Mouse (Mus musculus): ENCODE data around the gene Parp2. TPM values are rescaled to one million over a fixed set of nuclear protein-coding genes. Genes with fewer than 3 reads are reported as not detected.
"Not testable (repeated sequence)": the region's sequence is repeated elsewhere in the genome, so short reads cannot be mapped to it uniquely, and the experiment has no call there.

The Parp2 gene
- polyA plus RNA-seq, 3 experiments from 2014 or later = 75.1 to 115 (median 101) TPM

- no peak for ATAC-seq
These were observed 22.2 kb downstream of the Parp2 start for GRCm38 (mm10) chr14:50829878-50830277.

GRCm38 (mm10) chr14:50833964-50834363 lies 26.3 kb downstream of the Parp2 start:
- no peak for ATAC-seq

- no peak for ATAC-seq
These were observed 26.8 kb downstream of the Parp2 start for GRCm38 (mm10) chr14:50834435-50834834.

- ATAC-seq = no peak
These were observed 29.6 kb downstream of the Parp2 start for GRCm38 (mm10) chr14:50837236-50837635.

GRCm38 (mm10) chr14:50855788-50856187 lies 48.1 kb downstream of the Parp2 start:
- ATAC-seq = no peak

GRCm38 (mm10) chr14:50862641-50863040 lies 55.0 kb downstream of the Parp2 start:
- no peak for ATAC-seq

GRCm38 (mm10) chr14:50865005-50865404 lies 57.4 kb downstream of the Parp2 start:
- ATAC-seq = not testable (repeated sequence)

- ATAC-seq = no peak
These were observed 59.3 kb downstream of the Parp2 start for GRCm38 (mm10) chr14:50866966-50867365.

- ATAC-seq = no peak
These were observed 60.6 kb downstream of the Parp2 start for GRCm38 (mm10) chr14:50868211-50868610.

GRCm38 (mm10) chr14:50868656-50869055 lies 61.0 kb downstream of the Parp2 start:
- no peak for ATAC-seq

- ATAC-seq = peak; percentile 84
These were observed 62.5 kb downstream of the Parp2 start, which contains the start of gene Tep1 for GRCm38 (mm10) chr14:50869889-50870804. Gene Tep1, minus strand, starts transcription at chr14:50870560.

- ATAC-seq = no peak
These were observed 63.1 kb downstream of the Parp2 start for GRCm38 (mm10) chr14:50870805-50871143.

Other genes starting within 250 kb of the Parp2 start
- not detected for gene Olfr744, start 193.0 kb upstream of the Parp2 start, polyA plus RNA-seq (2017; shearing (Covaris generic))
- gene Olfr745, start 168.5 kb upstream of the Parp2 start, polyA plus RNA-seq (2017; shearing (Covaris generic)) = not detected
- not detected for gene Olfr746, start 160.8 kb upstream of the Parp2 start, polyA plus RNA-seq (2017; shearing (Covaris generic))
- gene Olfr747, start 114.6 kb upstream of the Parp2 start, polyA plus RNA-seq (2017; shearing (Covaris generic)) = not detected
- gene Olfr748, start 100.5 kb upstream of the Parp2 start, polyA plus RNA-seq (2017; shearing (Covaris generic)) = under 1 TPM in 1 of 3 experiments, not detected in 2; 0.15 TPM
- gene Olfr749, start 62.7 kb upstream of the Parp2 start, polyA plus RNA-seq (2017; shearing (Covaris generic)) = not detected
- gene Ttc5, start 22.3 kb upstream of the Parp2 start, polyA plus RNA-seq (2017; shearing (Covaris generic)) = 100 to 1,000 TPM in 2 of 3 experiments, 10 to 100 TPM in 1; 98.6 to 131 (median 123) TPM
- not detected for gene Ccnb1ip1, start 109 bp upstream of the Parp2 start, polyA plus RNA-seq (2017; shearing (Covaris generic))
- gene Tep1, start 62.7 kb downstream of the Parp2 start, polyA plus RNA-seq (2017; shearing (Covaris generic)) = 10 to 100 TPM; 16.0 to 28.0 (median 19.8) TPM
- under 1 TPM in 2 of 3 experiments, not detected in 1; 0.09 to 0.13 TPM for gene Klhl33, start 89.7 kb downstream of the Parp2 start, polyA plus RNA-seq (2017; shearing (Covaris generic))
- gene Osgep, start 117.1 kb downstream of the Parp2 start, polyA plus RNA-seq (2017; shearing (Covaris generic)) = 10 to 100 TPM; 68.7 to 77.3 (median 74.3) TPM
- gene Apex1, start 117.1 kb downstream of the Parp2 start, polyA plus RNA-seq (2017; shearing (Covaris generic)) = 100 to 1,000 TPM in 1 of 3 experiments, 10 to 100 TPM in 2; 54.2 to 100 (median 91.0) TPM
- 1 to 10 TPM; 4.4 to 6.6 (median 4.8) TPM for gene Pip4p1, start 123.0 kb downstream of the Parp2 start, polyA plus RNA-seq (2017; shearing (Covaris generic))
- 10 to 100 TPM; 64.4 to 88.0 (median 67.9) TPM for gene Pnp, start 123.2 kb downstream of the Parp2 start, polyA plus RNA-seq (2017; shearing (Covaris generic))
- gene Gm49342, start 136.7 kb downstream of the Parp2 start, polyA plus RNA-seq (2017; shearing (Covaris generic)) = 1 to 10 TPM in 2 of 3 experiments, not detected in 1; 5.9 to 7.5 TPM
- 1 to 10 TPM in 2 of 3 experiments, under 1 TPM in 1; 0.92 to 2.8 (median 1.5) TPM for gene Pnp2, start 148.2 kb downstream of the Parp2 start, polyA plus RNA-seq (2017; shearing (Covaris generic))
- gene Rnase10, start 199.9 kb downstream of the Parp2 start, polyA plus RNA-seq (2017; shearing (Covaris generic)) = not detected
- not detected for gene Rnase9, start 234.0 kb downstream of the Parp2 start, polyA plus RNA-seq (2017; shearing (Covaris generic))
- gene Rnase11, start 242.3 kb downstream of the Parp2 start, polyA plus RNA-seq (2017; shearing (Covaris generic)) = not detected
- gene Rnase12, start 249.8 kb downstream of the Parp2 start, polyA plus RNA-seq (2017; shearing (Covaris generic)) = not detected

Data from inflammation-experienced regulatory T-cells, adult 6 months (primary cell).